Mouse (Mus musculus): ENCODE results near the gene Pcif1. TPM values are rescaled to one million over a fixed set of nuclear protein-coding genes. Genes with fewer than 3 reads are reported as not detected.

Gene Pcif1
- polyA plus RNA-seq, 1 experiment from 2014 or later = 93.1 TPM

DNA sequence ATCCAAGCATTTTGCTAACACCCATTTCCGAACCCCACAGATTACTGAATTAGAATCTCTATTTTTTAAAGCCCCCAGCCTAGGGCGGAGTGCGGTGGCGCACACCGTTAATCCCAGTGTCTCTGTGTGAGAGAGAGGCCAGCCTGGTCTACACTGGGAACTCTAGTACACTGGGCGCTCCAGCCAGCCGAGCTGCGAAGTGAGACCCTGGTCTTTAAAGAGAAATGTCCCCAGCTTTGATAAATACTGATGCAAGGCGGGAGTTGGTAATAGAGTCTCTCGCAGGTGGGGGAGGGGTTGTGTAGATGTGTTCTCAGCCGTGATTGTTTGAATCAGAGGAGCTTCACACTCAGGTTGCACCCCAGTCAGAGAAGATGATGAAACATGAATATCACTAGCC, 60.0 kb downstream of the Pcif1 start:
- 1% methylated on average over 11 of the region's 11 CpGs for WGBS
- peak overlapping the region; percentile 62 for H3K4me2 ChIP-seq
- H3K4me3 ChIP-seq = peak overlapping the region; percentile 36
- H3K27me3 ChIP-seq = peaks cover 47% of the 10 kb centered on the region
- no peaks in the 10 kb centered on the region for H3K9me3 ChIP-seq
- H3K4me1 ChIP-seq (replicated peaks) = peaks cover 30% of the 10 kb centered on the region
- peak overlapping the region; percentile 65 for H3K9ac ChIP-seq
- H3K36me3 ChIP-seq = no peaks in the 10 kb centered on the region
- H3K27ac ChIP-seq (replicated peaks) = peak overlapping the region; percentile 88
- ATAC-seq (ENCODE audit: low read depth) = peak; percentile 65

DNA sequence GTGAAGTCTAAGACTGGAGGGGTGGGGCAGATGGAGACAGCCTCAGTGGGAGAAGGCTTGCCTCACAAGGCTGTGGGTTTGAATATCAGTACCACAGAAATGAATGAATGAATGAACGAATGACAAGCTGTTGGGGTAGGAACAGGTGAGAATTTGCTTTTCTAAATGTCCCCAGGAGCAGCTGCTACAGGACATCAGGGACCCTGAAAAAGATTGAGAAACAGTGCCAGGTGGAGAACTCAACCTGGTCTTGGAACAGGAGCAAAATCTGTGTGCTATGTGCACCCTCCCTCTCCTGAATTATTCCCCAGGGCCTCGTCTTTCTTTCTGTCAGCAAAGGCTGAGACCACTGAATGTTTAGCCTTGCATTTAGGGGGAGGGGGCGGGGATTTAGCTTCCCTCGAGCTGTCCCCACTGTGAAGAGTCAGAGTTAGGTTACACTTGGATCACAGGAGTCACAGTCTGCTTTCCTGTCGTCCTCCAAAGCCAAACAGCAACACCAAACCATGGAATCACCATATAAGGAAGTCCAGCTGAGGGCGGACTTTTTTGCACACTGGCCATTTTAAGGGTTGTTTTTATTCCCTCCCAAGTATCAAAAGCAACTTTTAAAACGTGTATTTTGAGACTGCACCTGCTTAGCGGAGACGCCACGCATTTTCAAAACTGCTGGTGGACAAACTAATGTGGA, 61.2 kb downstream of the Pcif1 start, which contains the start of gene Mmp9:
Mmp9 (plus strand) TSS at position 641 of the 691 bp plus-strand sequence.
- no peak within 1 kb of the TSS for H3K9ac ChIP-seq

DNA sequence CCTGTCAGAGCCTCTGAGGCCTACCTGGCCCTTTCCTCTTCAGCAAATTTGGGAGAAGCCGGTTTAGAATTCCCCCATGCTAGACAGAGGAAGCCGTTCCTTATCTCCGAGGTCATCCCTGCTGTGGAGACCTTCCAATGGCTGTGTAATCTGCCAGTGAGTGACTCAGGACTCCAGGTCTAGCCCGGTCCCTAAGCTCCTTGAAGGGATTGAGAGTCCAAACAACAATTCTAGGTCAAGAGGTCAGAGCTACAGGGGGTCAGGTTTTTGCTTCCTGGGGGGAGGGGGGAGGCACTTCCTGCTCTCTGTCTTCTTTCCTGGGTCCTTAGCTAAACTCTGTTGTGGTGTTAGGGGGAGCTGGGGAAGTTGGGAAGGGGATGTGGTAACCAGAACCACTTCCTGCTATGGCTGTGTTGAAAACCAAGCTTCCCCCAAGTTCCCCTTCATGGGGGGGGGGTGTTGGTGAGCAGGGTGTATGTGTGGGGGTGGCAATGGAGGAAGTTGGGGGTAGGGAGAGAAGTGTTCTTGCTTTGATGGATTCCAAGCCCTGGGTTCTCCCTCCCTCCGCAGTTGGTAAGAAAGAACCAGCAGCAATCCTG, 63.7 kb downstream of the Pcif1 start:
- Histone ChIP-seq H3K4me2 (no peak overlapping the region), H3K4me1 (replicated peaks) (peaks cover 34% of the 10 kb centered on the region), H3K36me3 (no peaks in the 10 kb centered on the region), H3K9ac (no peak overlapping the region), H3K4me3 (no peak overlapping the region), H3K9me3 (no peaks in the 10 kb centered on the region), H3K27ac (replicated peaks) (no peak overlapping the region), H3K27me3 (peaks cover 52% of the 10 kb centered on the region)
- no peak for ATAC-seq (ENCODE audit: low read depth)
- WGBS = 21% methylated on average over 5 of the region's 5 CpGs

More for the DNA sequence above, 61.2 kb downstream of the Pcif1 start, which contains the start of gene Mmp9:
- peak within 1 kb of the TSS; percentile 88 for H3K27ac ChIP-seq (replicated peaks)
- no peak for ATAC-seq (ENCODE audit: low read depth)
- no peak within 1 kb of the TSS for H3K4me3 ChIP-seq
- no peaks in the 10 kb centered on the region for H3K9me3 ChIP-seq
- peaks cover 46% of the 10 kb centered on the region for H3K27me3 ChIP-seq
- WGBS = 29% methylated on average over 10 of the region's 10 CpGs
- peaks cover 30% of the 10 kb centered on the region for H3K4me1 ChIP-seq (replicated peaks)
- H3K4me2 ChIP-seq = no peak within 1 kb of the TSS
- no peaks in the 10 kb centered on the region for H3K36me3 ChIP-seq

Other genes with a start within 250 kb of the Pcif1 start
- not detected in 2 replicates for gene Wfdc16, start 240.5 kb upstream of the Pcif1 start, polyA plus RNA-seq (2015; fragmentation: Nextera tagmentation; extraction: Ambion mirVana)
- gene Wfdc10, start 223.3 kb upstream of the Pcif1 start, polyA plus RNA-seq (2015; fragmentation: Nextera tagmentation; extraction: Ambion mirVana) = not detected in 2 replicates
- gene Wfdc9, start 222.7 kb upstream of the Pcif1 start, polyA plus RNA-seq (2015; fragmentation: Nextera tagmentation; extraction: Ambion mirVana) = not detected in 2 replicates
- not detected in 2 replicates for gene Wfdc11, start 205.2 kb upstream of the Pcif1 start, polyA plus RNA-seq (2015; fragmentation: Nextera tagmentation; extraction: Ambion mirVana)
- gene Wfdc13, start 194.2 kb upstream of the Pcif1 start, polyA plus RNA-seq (2015; fragmentation: Nextera tagmentation; extraction: Ambion mirVana) = not detected in 2 replicates
- gene Spint4, start 180.8 kb upstream of the Pcif1 start, polyA plus RNA-seq (2015; fragmentation: Nextera tagmentation; extraction: Ambion mirVana) = not detected in 2 replicates
- not detected in 2 replicates for gene Spint5, start 164.0 kb upstream of the Pcif1 start, polyA plus RNA-seq (2015; fragmentation: Nextera tagmentation; extraction: Ambion mirVana)
- gene Wfdc3, start 133.4 kb upstream of the Pcif1 start, polyA plus RNA-seq (2015; fragmentation: Nextera tagmentation; extraction: Ambion mirVana) = 1.0 and 1.2 TPM in 2 replicates
- 67.1 and 71.4 TPM in 2 replicates for gene Dnttip1, start 133.3 kb upstream of the Pcif1 start, polyA plus RNA-seq (2015; fragmentation: Nextera tagmentation; extraction: Ambion mirVana)
- 80.8 and 108 TPM in 2 replicates for gene Ube2c, start 109.4 kb upstream of the Pcif1 start, polyA plus RNA-seq (2015; fragmentation: Nextera tagmentation; extraction: Ambion mirVana)
- 9.3 and 25.7 TPM in 2 replicates for gene Tnnc2, start 99.3 kb upstream of the Pcif1 start, polyA plus RNA-seq (2015; fragmentation: Nextera tagmentation; extraction: Ambion mirVana)
- gene Snx21, start 93.5 kb upstream of the Pcif1 start, polyA plus RNA-seq (2015; fragmentation: Nextera tagmentation; extraction: Ambion mirVana) = 17.1 and 22.9 TPM in 2 replicates
- gene Acot8, start 74.4 kb upstream of the Pcif1 start, polyA plus RNA-seq (2015; fragmentation: Nextera tagmentation; extraction: Ambion mirVana) = 20.3 and 21.5 TPM in 2 replicates
- 14.2 and 16.7 TPM in 2 replicates for gene Zswim3, start 74.2 kb upstream of the Pcif1 start, polyA plus RNA-seq (2015; fragmentation: Nextera tagmentation; extraction: Ambion mirVana)
- 22.3 and 23.7 TPM in 2 replicates for gene Zswim1, start 56.6 kb upstream of the Pcif1 start, polyA plus RNA-seq (2015; fragmentation: Nextera tagmentation; extraction: Ambion mirVana)
- not detected in 2 replicates for gene Spata25, start 50.8 kb upstream of the Pcif1 start, polyA plus RNA-seq (2015; fragmentation: Nextera tagmentation; extraction: Ambion mirVana)
- 97.5 and 109 TPM in 2 replicates for gene Ctsa, start 46.4 kb upstream of the Pcif1 start, polyA plus RNA-seq (2015; fragmentation: Nextera tagmentation; extraction: Ambion mirVana)
- gene Neurl2, start 45.8 kb upstream of the Pcif1 start, polyA plus RNA-seq (2015; fragmentation: Nextera tagmentation; extraction: Ambion mirVana) = 4.9 and 5.4 TPM in 2 replicates
- gene Pltp, start 21.6 kb upstream of the Pcif1 start, polyA plus RNA-seq (2015; fragmentation: Nextera tagmentation; extraction: Ambion mirVana) = 126 and 132 TPM in 2 replicates
- gene Zfp335, start 32.5 kb downstream of the Pcif1 start, polyA plus RNA-seq (2015; fragmentation: Nextera tagmentation; extraction: Ambion mirVana) = 13.3 and 14.2 TPM in 2 replicates
- gene Mmp9, start 61.5 kb downstream of the Pcif1 start, polyA plus RNA-seq (2015; fragmentation: Nextera tagmentation; extraction: Ambion mirVana) = 16.9 and 17.1 TPM in 2 replicates
- gene Slc12a5, start 81.5 kb downstream of the Pcif1 start, polyA plus RNA-seq (2015; fragmentation: Nextera tagmentation; extraction: Ambion mirVana) = 20.8 and 21.3 TPM in 2 replicates
- gene Ncoa5, start 155.6 kb downstream of the Pcif1 start, polyA plus RNA-seq (2015; fragmentation: Nextera tagmentation; extraction: Ambion mirVana) = 97.3 and 111 TPM in 2 replicates
- 7.2 and 8.3 TPM in 2 replicates for gene Cd40, start 176.3 kb downstream of the Pcif1 start, polyA plus RNA-seq (2015; fragmentation: Nextera tagmentation; extraction: Ambion mirVana)
- gene 1700025C18Rik, start 211.4 kb downstream of the Pcif1 start, polyA plus RNA-seq (2015; fragmentation: Nextera tagmentation; extraction: Ambion mirVana) = not detected in 2 replicates